In genomic region chr2:44304971-44305808, GRCm38 (mm10) we compare ENCODE assay signal across 9 mouse cellular contexts.
A peak's percentile ranks its signal among the peaks of the same experiment; 100 is the strongest.
DNase-seq lines count a peak whose midpoint lies in the region; ATAC-seq lines count a peak whose summit lies in the region.
"Had no signal": no experiment of that assay in that cellular context is flagged by ENCODE, and none has a peak within 500 bp of the region (broad histone marks: within the 10 kb centered on the region; RNA-seq: fewer than 3 reads in every experiment).

No protein-coding gene starts in this region.

- H3K9me3 ChIP-seq in kidney, embryonic 16.5 days (ENCODE audit: low read length), result no peaks in the 10 kb centered on the region
- no peaks in the 10 kb centered on the region for H3K9me3 ChIP-seq in embryonic facial prominence, embryonic 10.5 days
- no peaks in the 10 kb centered on the region for H3K9me3 ChIP-seq in forebrain, embryonic 15.5 days
- no peaks in the 10 kb centered on the region for H3K9me3 ChIP-seq in midbrain, embryonic 14.5 days (ENCODE audit: control insufficient read depth, low read length)

- no peaks in the 10 kb centered on the region for H3K27me3 ChIP-seq in kidney, embryonic 16.5 days (ENCODE audit: insufficient read depth, low read length)
- no peaks in the 10 kb centered on the region for H3K27me3 ChIP-seq in embryonic facial prominence, embryonic 10.5 days (replicated peaks; ENCODE audit: low read depth, poor library complexity, severe bottlenecking)
- no peaks in the 10 kb centered on the region for H3K27me3 ChIP-seq in forebrain, embryonic 15.5 days
- no peaks in the 10 kb centered on the region for H3K27me3 ChIP-seq in midbrain, embryonic 14.5 days (ENCODE audit: control insufficient read depth, insufficient read depth, low read length)

- ATAC-seq in kidney, embryonic 16.5 days (ENCODE audit: low FRiP score, low TSS enrichment), result no peak
- peak; percentile 65 for ATAC-seq in forebrain, embryonic 15.5 days (replicated peaks)
- peak; percentile 53; the same call in 1 of the 2 replicates for ATAC-seq in midbrain, embryonic 14.5 days (ENCODE audit: low FRiP score, low TSS enrichment)
- ATAC-seq: activated CD4-positive, CD25-positive, alpha-beta regulatory T cell, adult 4 months had no signal

- H3K4me2 ChIP-seq in kidney, embryonic 16.5 days (replicated peaks; ENCODE audit: low read depth, low read length), result no peak overlapping the region; the same call in 1 of the 2 replicates
- peak overlapping the region; percentile 33 for H3K4me2 ChIP-seq in forebrain, embryonic 15.5 days (replicated peaks)
- peak overlapping the region; percentile 40 for H3K4me2 ChIP-seq in midbrain, embryonic 14.5 days (ENCODE audit: low read length)

- H3K4me3 ChIP-seq in kidney, embryonic 16.5 days (ENCODE audit: low read length), result no peak overlapping the region
- H3K4me3 ChIP-seq in embryonic facial prominence, embryonic 10.5 days, result no peak overlapping the region
- no peak overlapping the region for H3K4me3 ChIP-seq in forebrain, embryonic 15.5 days
- H3K4me3 ChIP-seq in midbrain, embryonic 14.5 days (replicated peaks; ENCODE audit: low read depth, low read length), result 0 out of 2 replicates have a peak overlapping the region, but pooled peaks have one; percentile 2

- WGBS in kidney, embryonic 16.5 days, result 37% methylated on average over 17 of the region's 17 CpGs
- WGBS in embryonic facial prominence, embryonic 10.5 days, result 54% methylated on average over 17 of the region's 17 CpGs
- 19% methylated on average over 17 of the region's 17 CpGs for WGBS in forebrain, embryonic 15.5 days
- WGBS in midbrain, embryonic 14.5 days, result 30% methylated on average over 17 of the region's 17 CpGs

- H3K4me1 ChIP-seq in kidney, embryonic 16.5 days (ENCODE audit: insufficient read depth, low read length), result peaks cover 6% of the 10 kb centered on the region
- H3K4me1 ChIP-seq in embryonic facial prominence, embryonic 10.5 days, result peaks cover 17% of the 10 kb centered on the region
- peaks cover 35% of the 10 kb centered on the region for H3K4me1 ChIP-seq in forebrain, embryonic 15.5 days
- H3K4me1 ChIP-seq in midbrain, embryonic 14.5 days (ENCODE audit: control insufficient read depth, insufficient read depth, low read length), result peaks cover 14% of the 10 kb centered on the region

- H3K9ac ChIP-seq in kidney, embryonic 16.5 days (replicated peaks; ENCODE audit: low read length), result no peak overlapping the region
- H3K9ac ChIP-seq in forebrain, embryonic 15.5 days (replicated peaks), result no peak overlapping the region; the same call in 1 of the 2 replicates
- no peak overlapping the region for H3K9ac ChIP-seq in midbrain, embryonic 14.5 days (replicated peaks; ENCODE audit: low read length)

- H3K36me3 ChIP-seq in kidney, embryonic 16.5 days (ENCODE audit: insufficient read depth, low read length), result no peaks in the 10 kb centered on the region
- no peaks in the 10 kb centered on the region for H3K36me3 ChIP-seq in embryonic facial prominence, embryonic 10.5 days (replicated peaks)
- no peaks in the 10 kb centered on the region for H3K36me3 ChIP-seq in forebrain, embryonic 15.5 days
- H3K36me3 ChIP-seq in midbrain, embryonic 14.5 days (ENCODE audit: control insufficient read depth, insufficient read depth, low read length), result no peaks in the 10 kb centered on the region

- H3K27ac ChIP-seq in kidney, embryonic 16.5 days (ENCODE audit: low read length), result peak overlapping the region; percentile 88
- H3K27ac ChIP-seq in embryonic facial prominence, embryonic 10.5 days (replicated peaks), result peak overlapping the region; percentile 48; the same call in 1 of the 2 replicates
- peak overlapping the region; percentile 92 for H3K27ac ChIP-seq in forebrain, embryonic 15.5 days (replicated peaks)
- H3K27ac ChIP-seq in midbrain, embryonic 14.5 days (replicated peaks; ENCODE audit: low read depth, low read length), result peak overlapping the region; percentile 28; the same call in 1 of the 2 replicates

- DNase-seq in kidney, adult 8-10 months, result no peak
- DNase-seq in embryonic facial prominence, embryonic 10.5 days (ENCODE audit: low spot score), result peak; percentile 26
- peak; percentile 63 for DNase-seq in midbrain, embryonic 14.5 days
- DNase-seq in frontal cortex, adult 2 months (ENCODE audit: extremely low spot score in 1 of 2, low spot score in 1 of 2), result no peak
- no peak for DNase-seq in cerebellum, adult 9-10 months
- DNase-seq: lung, postnatal 14 days had no signal

Comparison
In these comparisons a context has a peak if more than half of its experiments do, and no peak if none do; other contexts are left out.
1. H3K27ac ChIP-seq: peak in every context shown above with its lines; median percentile 92 in forebrain, embryonic 15.5 days; 88 in kidney, embryonic 16.5 days; 48 in embryonic facial prominence, embryonic 10.5 days; 28 in midbrain, embryonic 14.5 days.
2. DNase-seq: peak in embryonic facial prominence, embryonic 10.5 days (single experiment) and midbrain, embryonic 14.5 days (single experiment); none in kidney, adult 8-10 months (0 of 2), frontal cortex, adult 2 months (0 of 2) and cerebellum, adult 9-10 months (single experiment).